Mouse (Mus musculus): ENCODE measurements at regions not wholly inside any gene's neighbourhood (a gene's known extent, or its start where the extent isn't known, plus 50 kb on each side); places are given as distances from the start of the nearest gene placed in this dataset.
"Not testable (repeated sequence)": the region's sequence is repeated elsewhere in the genome, so short reads cannot be mapped to it uniquely, and the experiment has no call there.

DNA sequence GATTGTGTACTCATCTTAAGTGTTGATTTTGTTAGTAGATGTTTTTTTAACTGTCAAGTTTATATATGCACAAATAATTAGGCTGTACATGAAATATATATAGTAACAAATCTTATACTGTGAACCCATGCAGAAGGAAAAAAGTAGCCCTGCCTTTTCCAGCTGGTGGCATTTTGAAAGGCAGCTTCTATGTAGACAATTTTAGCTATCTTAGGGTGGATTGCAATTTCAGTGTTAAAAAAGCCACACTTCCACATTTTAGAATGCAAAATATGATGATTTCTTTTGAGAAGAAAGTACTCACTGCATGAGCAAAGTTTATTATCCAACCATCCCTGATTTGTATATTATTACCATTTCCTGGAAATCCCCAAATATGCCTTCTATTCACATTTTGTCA is 1256.1 kb upstream of the Gm12353 start:
- H3K36me3 ChIP-seq (ENCODE audit: insufficient read depth, low read length): no peaks in the 10 kb centered on the region
- H3K4me3 ChIP-seq (replicated peaks; ENCODE audit: low read depth, low read length): no peak overlapping the region
- no peak overlapping the region for H3K9ac ChIP-seq (ENCODE audit: low read depth, low read length)
- DNase-seq (ENCODE audit: low spot score): no peak
- no peak for TF ChIP-seq CTCF (IDR thresholded peaks at IDR 0.05; ENCODE audit: low read depth)
- H3K4me1 ChIP-seq (replicated peaks; ENCODE audit: insufficient read depth, low read length): no peaks in the 10 kb centered on the region
- H3K4me2 ChIP-seq (ENCODE audit: low read length): no peak overlapping the region
- no peaks in the 10 kb centered on the region for H3K27me3 ChIP-seq (ENCODE audit: insufficient read depth, low read length)
- ATAC-seq (replicated peaks; ENCODE audit: low FRiP score, low read depth): no peak
- H3K9me3 ChIP-seq (replicated peaks; ENCODE audit: low read length): no peaks in the 10 kb centered on the region
- H3K27ac ChIP-seq: no peak overlapping the region

DNA sequence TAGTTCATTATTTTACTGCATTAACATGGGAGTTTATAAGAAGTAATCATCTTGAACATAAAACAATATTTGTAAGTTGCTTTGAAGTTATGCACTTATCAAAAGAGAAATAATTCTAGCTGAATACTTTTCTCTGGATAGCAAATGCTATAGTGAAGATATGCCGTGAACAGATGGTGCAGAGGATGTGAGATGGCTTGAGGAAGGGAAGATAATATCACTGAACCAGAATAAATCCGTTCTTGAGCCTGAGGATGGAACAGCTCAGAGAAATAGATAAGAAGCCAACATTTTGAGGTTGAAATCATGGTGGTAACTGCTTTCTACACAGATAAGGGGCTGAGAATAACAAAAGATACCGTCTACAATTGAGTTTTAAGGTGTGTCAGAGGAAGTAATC is 1239.7 kb upstream of the Gm12353 start:
- Histone ChIP-seq H3K27ac (no peak overlapping the region), H3K9ac (ENCODE audit: low read depth, low read length) (no peak overlapping the region), H3K27me3 (ENCODE audit: insufficient read depth, low read length) (no peaks in the 10 kb centered on the region), H3K4me3 (replicated peaks; ENCODE audit: low read depth, low read length) (no peak overlapping the region), H3K4me2 (ENCODE audit: low read length) (no peak overlapping the region), H3K36me3 (ENCODE audit: insufficient read depth, low read length) (no peaks in the 10 kb centered on the region), H3K4me1 (replicated peaks; ENCODE audit: insufficient read depth, low read length) (no peaks in the 10 kb centered on the region), H3K9me3 (replicated peaks; ENCODE audit: low read length) (no peaks in the 10 kb centered on the region)
- ATAC-seq (replicated peaks; ENCODE audit: low FRiP score, low read depth): no peak
- TF ChIP-seq CTCF (IDR thresholded peaks at IDR 0.05; ENCODE audit: low read depth): no peak
- WGBS: 74% methylated on average over 3 of the region's 3 CpGs
- DNase-seq (ENCODE audit: low spot score): no peak

- WGBS: 88% methylated on average over 2 of the region's 2 CpGs
- H3K4me3 ChIP-seq (replicated peaks; ENCODE audit: low read depth, low read length): no peak overlapping the region
- no peaks in the 10 kb centered on the region for H3K36me3 ChIP-seq (ENCODE audit: insufficient read depth, low read length)
- H3K27ac ChIP-seq: no peak overlapping the region
- H3K9ac ChIP-seq (ENCODE audit: low read depth, low read length): no peak overlapping the region
- H3K4me1 ChIP-seq (replicated peaks; ENCODE audit: insufficient read depth, low read length): no peaks in the 10 kb centered on the region
- H3K27me3 ChIP-seq (ENCODE audit: insufficient read depth, low read length): no peaks in the 10 kb centered on the region
- TF ChIP-seq CTCF (IDR thresholded peaks at IDR 0.05; ENCODE audit: low read depth): no peak
- H3K9me3 ChIP-seq (replicated peaks; ENCODE audit: low read length): no peaks in the 10 kb centered on the region
- DNase-seq (ENCODE audit: low spot score) (no peak), ATAC-seq (replicated peaks; ENCODE audit: low FRiP score, low read depth) (no peak)
- no peak overlapping the region for H3K4me2 ChIP-seq (ENCODE audit: low read length)
Observed at GRCm38 (mm10) chr4:18365916-18366315, 1239.3 kb upstream of the Gm12353 start.

DNA sequence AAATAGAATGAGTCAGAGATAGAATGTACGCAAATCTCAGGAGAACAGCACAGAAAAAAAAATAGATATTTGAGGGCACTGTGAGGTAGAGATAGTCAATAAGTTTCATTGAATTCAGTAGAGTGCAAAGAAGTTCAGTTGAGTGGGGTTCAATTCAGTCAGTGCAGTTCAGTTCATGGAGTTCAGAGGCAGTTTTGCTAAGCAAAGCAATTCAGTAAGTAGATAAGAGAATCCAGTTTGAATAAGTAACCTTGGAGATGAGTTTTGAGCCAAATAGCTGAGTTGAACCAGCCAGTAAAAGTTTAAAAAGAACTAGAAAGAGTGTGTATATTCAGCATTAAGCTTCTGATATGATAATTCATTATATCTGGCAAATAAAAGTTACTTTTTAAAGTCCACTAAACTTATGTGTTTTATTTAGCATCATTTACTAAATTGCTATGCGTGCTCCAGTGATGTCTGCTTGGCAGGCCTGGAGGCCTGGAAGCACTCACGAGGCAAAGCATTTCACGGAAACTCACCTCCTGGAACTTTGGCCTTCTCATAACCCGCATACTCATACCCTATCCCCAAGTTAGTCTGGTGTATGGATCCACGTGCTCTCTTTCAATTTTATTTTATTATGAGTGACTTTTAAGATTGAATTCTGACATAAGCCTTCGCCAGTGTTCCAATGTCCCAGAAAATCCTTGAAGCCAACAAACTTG is 1210.3 kb upstream of the Gm12353 start:
- no peaks in the 10 kb centered on the region for H3K9me3 ChIP-seq (replicated peaks; ENCODE audit: low read length)
- H3K9ac ChIP-seq (ENCODE audit: low read depth, low read length): no peak overlapping the region
- no peak overlapping the region for H3K4me3 ChIP-seq (replicated peaks; ENCODE audit: low read depth, low read length)
- H3K27me3 ChIP-seq (ENCODE audit: insufficient read depth, low read length): no peaks in the 10 kb centered on the region
- DNase-seq (ENCODE audit: low spot score): no peak
- no peaks in the 10 kb centered on the region for H3K36me3 ChIP-seq (ENCODE audit: insufficient read depth, low read length)
- no peak for TF ChIP-seq CTCF (IDR thresholded peaks at IDR 0.05; ENCODE audit: low read depth)
- no peaks in the 10 kb centered on the region for H3K4me1 ChIP-seq (replicated peaks; ENCODE audit: insufficient read depth, low read length)
- ATAC-seq (replicated peaks; ENCODE audit: low FRiP score, low read depth): no peak
- H3K27ac ChIP-seq: no peak overlapping the region
- H3K4me2 ChIP-seq (ENCODE audit: low read length): no peak overlapping the region
- 74% methylated on average over 7 of the region's 7 CpGs for WGBS

DNA sequence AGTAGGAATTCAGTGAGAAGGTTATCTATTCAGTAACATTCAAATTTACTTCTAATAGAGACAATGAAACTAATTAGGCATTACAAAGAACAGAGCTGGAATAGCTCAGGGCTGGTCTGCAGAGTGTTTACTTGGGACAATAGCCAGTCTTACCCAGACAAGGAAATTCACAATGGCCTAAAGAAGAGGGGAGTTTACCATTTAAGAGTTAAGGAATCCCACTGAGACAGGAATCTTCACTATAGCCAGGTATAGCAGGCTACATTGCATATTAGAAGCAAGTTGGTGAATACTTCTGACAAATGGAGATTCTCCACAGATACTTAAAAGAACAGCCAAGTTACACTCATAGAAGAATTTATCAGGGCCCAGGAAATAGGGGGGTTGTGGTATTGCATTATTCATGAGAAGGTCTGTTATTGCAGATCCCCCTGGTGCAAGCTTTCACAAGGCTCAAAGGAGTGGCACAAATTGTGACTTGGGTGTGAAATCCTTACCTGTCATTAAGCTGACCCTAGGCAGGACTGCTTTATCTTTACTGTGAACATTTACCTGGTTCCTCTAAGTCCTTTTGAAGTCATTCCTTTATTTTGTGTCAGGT is 1209.6 kb upstream of the Gm12353 start:
- not testable (repeated sequence) for ATAC-seq (replicated peaks; ENCODE audit: low FRiP score, low read depth); H3K9me3 ChIP-seq (replicated peaks; ENCODE audit: low read length); H3K4me3 ChIP-seq (replicated peaks; ENCODE audit: low read depth, low read length); H3K27ac ChIP-seq; H3K4me1 ChIP-seq (replicated peaks; ENCODE audit: insufficient read depth, low read length); H3K36me3 ChIP-seq (ENCODE audit: insufficient read depth, low read length); DNase-seq (ENCODE audit: low spot score); H3K9ac ChIP-seq (ENCODE audit: low read depth, low read length); H3K27me3 ChIP-seq (ENCODE audit: insufficient read depth, low read length); H3K4me2 ChIP-seq (ENCODE audit: low read length)

- TF ChIP-seq CTCF (IDR thresholded peaks at IDR 0.05; ENCODE audit: low read depth): no peak
- ATAC-seq (replicated peaks; ENCODE audit: low FRiP score, low read depth): no peak
- Histone ChIP-seq H3K4me1 (replicated peaks; ENCODE audit: insufficient read depth, low read length) (no peaks in the 10 kb centered on the region), H3K9ac (ENCODE audit: low read depth, low read length) (no peak overlapping the region), H3K4me2 (ENCODE audit: low read length) (no peak overlapping the region), H3K27me3 (ENCODE audit: insufficient read depth, low read length) (no peaks in the 10 kb centered on the region), H3K36me3 (ENCODE audit: insufficient read depth, low read length) (no peaks in the 10 kb centered on the region), H3K9me3 (replicated peaks; ENCODE audit: low read length) (no peaks in the 10 kb centered on the region), H3K27ac (no peak overlapping the region), H3K4me3 (replicated peaks; ENCODE audit: low read depth, low read length) (no peak overlapping the region)
- DNase-seq (ENCODE audit: low spot score): no peak
- WGBS: 86% methylated on average over 1 of the region's 1 CpGs
Observed at GRCm38 (mm10) chr4:18410338-18410737, 1194.9 kb upstream of the Gm12353 start.

- Histone ChIP-seq H3K9ac (ENCODE audit: low read depth, low read length) (no peak overlapping the region), H3K4me3 (replicated peaks; ENCODE audit: low read depth, low read length) (no peak overlapping the region), H3K27me3 (ENCODE audit: insufficient read depth, low read length) (no peaks in the 10 kb centered on the region), H3K9me3 (replicated peaks; ENCODE audit: low read length) (no peaks in the 10 kb centered on the region), H3K4me1 (replicated peaks; ENCODE audit: insufficient read depth, low read length) (no peaks in the 10 kb centered on the region), H3K4me2 (ENCODE audit: low read length) (no peak overlapping the region), H3K27ac (no peak overlapping the region), H3K36me3 (ENCODE audit: insufficient read depth, low read length) (no peaks in the 10 kb centered on the region)
- no peak for TF ChIP-seq CTCF (IDR thresholded peaks at IDR 0.05; ENCODE audit: low read depth)
- DNase-seq (ENCODE audit: low spot score): peak; percentile 49
- no peak for ATAC-seq (replicated peaks; ENCODE audit: low FRiP score, low read depth)
Observed at GRCm38 (mm10) chr4:18441385-18441784, 1163.9 kb upstream of the Gm12353 start.
